Mouse (Mus musculus) olfactory bulb, adult 2 months (tissue): ENCODE measurements at regions not wholly inside any gene's neighbourhood (a gene's known extent, or its start where the extent isn't known, plus 50 kb on each side); places are given as distances from the start of the nearest gene placed in this dataset.
"Not testable (repeated sequence)": the region's sequence is repeated elsewhere in the genome, so short reads cannot be mapped to it uniquely, and the experiment has no call there.

Source experiments
- CTCF ChIP-seq: fragments of 200-500 bp; IDR thresholded peaks from 2 replicates; pipeline ENCODE4 v1.5.1; 2012; ENCODE audit warnings: low read depth, mild to moderate bottlenecking, low read length, moderate library complexity; ENCODE audit not compliant: insufficient read depth
- POLR2A ChIP-seq: fragments of 200-500 bp; IDR thresholded peaks from 2 replicates; pipeline ENCODE4 v1.6.1; 2012; ENCODE audit warnings: mild to moderate bottlenecking, low read depth, low read length, moderate library complexity; ENCODE audit not compliant: insufficient read depth

DNA sequence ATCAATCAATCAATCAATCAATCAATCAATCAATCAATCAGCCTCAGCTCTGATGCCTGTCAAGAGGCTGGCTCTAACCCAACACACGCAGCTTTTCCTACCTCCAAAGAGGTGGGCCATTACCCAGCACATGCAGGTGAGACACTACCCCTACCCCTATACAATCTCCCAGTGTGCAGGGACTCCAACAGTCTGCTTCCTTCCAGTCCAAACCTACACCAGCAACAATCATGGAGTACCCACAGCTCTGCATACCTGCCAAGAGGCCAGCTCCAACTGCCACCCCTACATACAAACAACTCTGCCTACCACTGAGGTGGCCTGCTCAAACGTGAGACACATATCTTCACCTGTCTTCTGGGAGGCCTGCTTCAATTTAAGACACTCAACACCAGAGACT is 76.7 kb upstream of the Fcho1 start:
- TF ChIP-seq POLR2A, CTCF: not testable (repeated sequence)
